11 mouse cellular contexts compared by ENCODE assay signal in the genomic region with DNA sequence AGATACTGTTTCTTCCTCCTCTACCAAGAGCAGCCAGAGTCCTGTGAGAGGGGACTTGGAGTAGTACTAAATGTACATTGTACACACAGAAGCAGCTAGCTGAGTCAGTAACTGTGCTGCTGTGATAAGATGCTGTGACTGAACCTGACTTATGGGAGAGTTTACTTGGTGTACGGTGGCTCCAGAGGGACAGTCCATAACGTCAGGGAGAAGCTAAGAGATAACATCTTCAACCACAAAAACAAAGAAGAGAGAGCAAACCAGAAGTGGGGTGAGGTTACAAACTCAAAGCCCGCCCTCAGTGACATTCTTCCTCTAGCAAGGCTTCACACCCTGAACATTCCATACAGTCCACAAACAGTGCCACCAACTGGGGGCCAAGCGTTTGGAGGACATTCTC. TPM values are rescaled to one million over a fixed set of nuclear protein-coding genes. Genes with fewer than 3 reads are reported as not detected.
DNase-seq lines count a peak whose midpoint lies in the region; TF ChIP-seq lines count a peak whose summit lies in the region.
"Had no signal": no experiment of that assay in that cellular context is flagged by ENCODE, and none has a peak within 500 bp of the region (broad histone marks: within the 10 kb centered on the region; RNA-seq: fewer than 3 reads in every experiment).

No protein-coding gene starts in this region.

- no peak overlapping the region for H3ac ChIP-seq in myocyte (ENCODE audit: control insufficient read depth, insufficient read length)

- H3K36me3 ChIP-seq in myocyte (ENCODE audit: control insufficient read depth, insufficient read depth) = no peaks in the 10 kb centered on the region
- H3K36me3 ChIP-seq: embryonic facial prominence, embryonic 15.5 days had no signal

- peaks cover 79% of the 10 kb centered on the region for H3K79me2 ChIP-seq in myocyte (ENCODE audit: control insufficient read depth, insufficient read depth)

- peak; percentile 91 for DNase-seq in 416B (ENCODE audit: low read depth)
- peak; percentile 27 to 60 for DNase-seq in CD8-positive naive resting alpha-beta T cell, adult 2 months (ENCODE audit: low read depth in 2 of 2, low spot score in 2 of 2)
- DNase-seq in induced T-regulatory cell, adult 2 months (ENCODE audit: low read depth) = peak; percentile 67
- DNase-seq in gastrocnemius, postnatal 36 days = no peak
- no peak for DNase-seq in kidney, adult 8-10 months
- DNase-seq in urinary bladder, adult 2 months (ENCODE audit: low spot score) = no peak
- DNase-seq: adrenal gland, adult 2 months; kidney, adult 2 months had no signal

- H3K4me3 ChIP-seq in myocyte = no peak overlapping the region
- H3K4me3 ChIP-seq: embryonic facial prominence, embryonic 15.5 days; hindbrain, embryonic 10.5 days had no signal

- peak overlapping the region; percentile 36 for H3K4me2 ChIP-seq in myocyte (ENCODE audit: low read depth)
- H3K4me2 ChIP-seq: embryonic facial prominence, embryonic 15.5 days had no signal

- intact Hi-C loops in gastrocnemius, postnatal 36 days (cut with DNase I) = no loop called here

- TF ChIP-seq POLR2A in myocyte (IDR thresholded peaks at IDR 0.05; ENCODE audit: insufficient read length, low read depth) = no peak

- H3K27me3 ChIP-seq in myocyte (ENCODE audit: control insufficient read depth, insufficient read depth, insufficient read length) = no peaks in the 10 kb centered on the region
- H3K27me3 ChIP-seq: embryonic facial prominence, embryonic 15.5 days had no signal

TF ChIP-seq in myocyte, 11 proteins besides CTCF, POLR2A, EP300 and RAD21:
- TF ChIP-seq SRF (IDR thresholded peaks at IDR 0.05; ENCODE audit: control insufficient read depth, insufficient read length, low read depth) (no peak), TCF12 (IDR thresholded peaks at IDR 0.05; ENCODE audit: insufficient read depth, poor library complexity, severe bottlenecking) (no peak), POLR2AphosphoS2 (IDR thresholded peaks at IDR 0.05; ENCODE audit: insufficient read length, low read depth) (no peak), USF1 (IDR thresholded peaks at IDR 0.05; ENCODE audit: low read depth) (no peak), MYOG (IDR thresholded peaks at IDR 0.05; ENCODE audit: control insufficient read depth in 1 of 3, insufficient read depth in 1 of 3, insufficient read length in 2 of 3, low read depth in 2 of 3) (no peak), MAX (IDR thresholded peaks at IDR 0.05; ENCODE audit: low read depth) (no peak), E2F4 (IDR thresholded peaks at IDR 0.05; ENCODE audit: insufficient read depth) (no peak), REST (IDR thresholded peaks at IDR 0.05; ENCODE audit: insufficient read depth, insufficient read length) (no peak), MYOD1 (IDR thresholded peaks at IDR 0.05; ENCODE audit: control insufficient read depth in 1 of 3, insufficient read length in 2 of 3, low read depth in 2 of 3) (no peak), TCF3 (IDR thresholded peaks at IDR 0.05; ENCODE audit: insufficient read length, low read depth) (no peak)

RNA-seq across cellular contexts. Expression of a gene that starts 25.6 kb away (rescaled TPM):
- 21.5 TPM for polyA plus RNA-seq in myocyte (2012; fragmentation: generic; extraction: Trizol)
- 10 to 100 TPM; 23.7 to 28.5 TPM for total RNA-seq in gastrocnemius, postnatal 36 days (2021)
- 15.9 and 27.2 TPM in 2 replicates for polyA plus RNA-seq in urinary bladder, adult 2 months (2012; rRNA removed)

Comparison
In these comparisons a context has a peak if more than half of its experiments do, and no peak if none do; other contexts are left out.
1. DNase-seq: peak in 416B (single experiment), CD8-positive naive resting alpha-beta T cell, adult 2 months (2 of 2) and induced T-regulatory cell, adult 2 months (single experiment); none in gastrocnemius, postnatal 36 days (0 of 2), kidney, adult 8-10 months (0 of 2) and urinary bladder, adult 2 months (single experiment).